Mouse (Mus musculus) heart, adult 2 months (tissue): ENCODE data around the gene Adgrv1. TPM values are rescaled to one million over a fixed set of nuclear protein-coding genes. Genes with fewer than 3 reads are reported as not detected.

Source experiments
- DNase-seq, 2 experiments: peaks; one replicate each; pipeline ENCODE4 v3.0.0; 2021
- H3K27ac ChIP-seq: fragments of 200-600 bp; 2 replicates; pipeline ENCODE4 v1.8.1; 2022
- H3K27me3 ChIP-seq: fragments of 200-500 bp; 2 replicates; pipeline ENCODE4 v1.6.1; 2012; ENCODE audit warnings: mild to moderate bottlenecking, low read length, inconsistent platforms, mixed read lengths; ENCODE audit not compliant: control insufficient read depth, insufficient read depth
- H3K36me3 ChIP-seq: fragments of 200-500 bp; 2 replicates; pipeline ENCODE4 v1.6.1; 2012; ENCODE audit warnings: low read length, inconsistent platforms; ENCODE audit not compliant: control insufficient read depth, insufficient read depth
- H3K4me1 ChIP-seq: fragments of 200-500 bp; 2 replicates; pipeline ENCODE4 v1.6.1; 2011; ENCODE audit warnings: low read length; ENCODE audit not compliant: control insufficient read depth, insufficient read depth
- H3K4me3 ChIP-seq: fragments of 200-600 bp; 2 replicates; pipeline ENCODE4 v1.8.1; 2022
- H3K79me2 ChIP-seq: fragments of 200-500 bp; replicated peaks from 2 replicates; pipeline ENCODE4 v1.6.1; 2012; ENCODE audit warnings: mild to moderate bottlenecking, inconsistent platforms, low read length, moderate library complexity, mixed read lengths; ENCODE audit not compliant: control insufficient read depth, insufficient read depth
- H3K9ac ChIP-seq: fragments of 200-500 bp; 2 replicates; pipeline ENCODE4 v1.6.1; 2012; ENCODE audit warnings: low read depth, mild to moderate bottlenecking, control low read depth, inconsistent platforms, low read length, mixed read lengths
- CTCF ChIP-seq: fragments of 200-600 bp; IDR thresholded peaks from 2 replicates; pipeline ENCODE4 v1.8.1; 2022; ENCODE audit warnings: antibody characterized with exemption, mild to moderate bottlenecking, moderate library complexity
- EP300 ChIP-seq: fragments of 200-500 bp; IDR thresholded peaks from 2 replicates; pipeline ENCODE4 v1.6.1; 2011; ENCODE audit warnings: low read depth, low read length, control low read depth; ENCODE audit not compliant: insufficient read depth
- POLR2A ChIP-seq: fragments of 200-500 bp; IDR thresholded peaks from 2 replicates; pipeline ENCODE4 v1.6.1; 2011; ENCODE audit warnings: mild to moderate bottlenecking, low read depth, low read length, control low read depth; ENCODE audit not compliant: insufficient read depth
- WGBS: fragments of 180-500 bp; shearing (Covaris S2); methylation state at CpG from one replicate; pipeline ENCODE4 v1.1.7; 2018; 5-methylcytosine and 5-hydroxymethylcytosine counted together
- intact Hi-C: fragments of 180-260 bp; cut with DNase I; formaldehyde crosslinking; loops from one replicate; pipeline ENCODE4 v1.15.1; 2025
- polyA plus RNA-seq: library from polyadenylated mRNA; depleted of rRNA; stranded (reverse); fragments of >200 nt; gene quantifications from 2 replicates; pipeline ENCODE4 v1.2.3, GENCODE M21; 2012
- total RNA-seq, 2 experiments: library from RNA; stranded (reverse); gene quantifications; 2 replicates each; pipeline ENCODE4 v1.2.3; 2021

Gene Adgrv1
- total and polyA plus RNA-seq, 3 experiments: 0.18 to 0.30 TPM; not detected in 1

DNA sequence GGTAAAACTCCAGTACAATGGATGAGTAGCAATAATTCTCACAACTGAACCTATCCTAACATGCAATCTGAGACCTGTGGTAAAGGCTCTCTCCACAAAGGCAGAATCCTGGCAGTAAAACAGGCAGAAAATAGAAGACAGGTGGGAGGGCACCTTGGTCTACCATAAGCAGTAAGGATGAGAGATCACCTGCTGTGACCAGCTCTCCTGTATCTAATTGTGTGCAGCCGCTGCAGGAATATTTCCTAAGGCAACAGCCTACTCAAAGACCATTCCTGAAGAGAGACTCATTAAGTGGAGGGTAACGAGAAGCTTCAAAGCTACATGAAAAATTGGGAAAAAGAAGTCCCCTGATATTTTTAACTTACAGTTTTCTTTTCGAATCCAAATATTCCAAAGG is 167.2 kb downstream of the Adgrv1 start:
- no peaks in the 10 kb centered on the region for H3K4me1 ChIP-seq
- DNase-seq: no peak
- intact Hi-C loops: no loop called here
- no peak overlapping the region for H3K4me3 ChIP-seq
- H3K36me3 ChIP-seq: no peaks in the 10 kb centered on the region
- H3K27ac ChIP-seq: no peak overlapping the region
- no peaks in the 10 kb centered on the region for H3K27me3 ChIP-seq
- TF ChIP-seq CTCF: no peak
- no peak for TF ChIP-seq POLR2A
- no peak for TF ChIP-seq EP300
- H3K79me2 ChIP-seq: no peaks in the 10 kb centered on the region
- WGBS: 82% methylated on average over 3 of the region's 3 CpGs
- no peak overlapping the region for H3K9ac ChIP-seq

GRCm38 (mm10) chr13:81449630-81450029 is 183.3 kb downstream of the Adgrv1 start:
- Histone ChIP-seq H3K27ac (no peak overlapping the region), H3K27me3 (no peaks in the 10 kb centered on the region), H3K79me2 (no peaks in the 10 kb centered on the region), H3K4me1 (no peaks in the 10 kb centered on the region), H3K36me3 (no peaks in the 10 kb centered on the region), H3K4me3 (no peak overlapping the region), H3K9ac (no peak overlapping the region)
- 71% methylated on average over 4 of the region's 4 CpGs for WGBS
- no peak for DNase-seq
- intact Hi-C loops: no loop called here
- TF ChIP-seq EP300: no peak
- TF ChIP-seq POLR2A: no peak
- TF ChIP-seq CTCF: no peak

DNA sequence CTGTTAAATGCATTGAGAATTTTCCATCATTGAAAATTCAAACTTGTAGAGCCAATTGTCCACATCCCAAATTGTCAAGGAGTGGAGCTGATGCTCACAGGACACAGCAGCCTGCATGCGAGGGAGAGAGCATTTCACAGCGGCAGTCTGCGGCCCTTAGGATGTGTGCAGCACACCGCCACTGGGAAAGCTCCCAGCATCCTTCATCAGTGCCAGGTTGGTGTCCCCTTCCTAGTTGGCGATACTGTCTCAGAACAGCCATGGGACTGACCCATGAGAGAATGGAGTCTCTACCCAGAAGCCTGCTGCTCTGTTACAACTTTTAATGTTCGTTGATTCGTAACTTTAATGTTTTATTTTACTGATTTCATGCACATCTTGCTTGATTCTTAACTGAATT is 183.8 kb downstream of the Adgrv1 start:
- H3K27me3 ChIP-seq: no peaks in the 10 kb centered on the region
- H3K4me1 ChIP-seq: no peaks in the 10 kb centered on the region
- no peak overlapping the region for H3K27ac ChIP-seq
- H3K9ac ChIP-seq: no peak overlapping the region
- H3K4me3 ChIP-seq: no peak overlapping the region
- H3K36me3 ChIP-seq: no peaks in the 10 kb centered on the region
- intact Hi-C loops: no loop called here
- no peak for DNase-seq
- no peak for TF ChIP-seq POLR2A
- no peak for TF ChIP-seq EP300
- TF ChIP-seq CTCF: no peak
- 87% methylated on average over 7 of the region's 7 CpGs for WGBS
- no peaks in the 10 kb centered on the region for H3K79me2 ChIP-seq

- 0 out of 2 replicates have a peak, but pooled peaks have one; percentile 15 for TF ChIP-seq CTCF
- no peak for TF ChIP-seq POLR2A
- TF ChIP-seq EP300: no peak
- Histone ChIP-seq H3K36me3 (no peaks in the 10 kb centered on the region), H3K79me2 (no peaks in the 10 kb centered on the region), H3K27ac (no peak overlapping the region), H3K27me3 (no peaks in the 10 kb centered on the region), H3K9ac (no peak overlapping the region), H3K4me1 (no peaks in the 10 kb centered on the region), H3K4me3 (no peak overlapping the region)
- DNase-seq: no peak
- 75% methylated on average over 3 of the region's 3 CpGs for WGBS
- intact Hi-C loops: no loop called here
Measured at GRCm38 (mm10) chr13:81441412-81441811, 191.5 kb downstream of the Adgrv1 start.

GRCm38 (mm10) chr13:81439390-81440025 is 193.4 kb downstream of the Adgrv1 start:
- WGBS: 42% methylated on average over 12 of the region's 12 CpGs
- no peaks in the 10 kb centered on the region for H3K79me2 ChIP-seq
- H3K4me3 ChIP-seq: no peak overlapping the region
- TF ChIP-seq POLR2A (no peak), EP300 (0 out of 2 replicates have a peak, but pooled peaks have one; percentile 51), CTCF (peak; percentile 98; the same call in 1 of the 2 replicates)
- no peaks in the 10 kb centered on the region for H3K36me3 ChIP-seq
- H3K27me3 ChIP-seq: no peaks in the 10 kb centered on the region
- no peaks in the 10 kb centered on the region for H3K4me1 ChIP-seq
- intact Hi-C loops: loop anchor here (1.0 to 5.0 kb wide), 2 partner anchors 203 to 322 kb away; no protein-coding TSS in a partner anchor
- no peak overlapping the region for H3K27ac ChIP-seq
- peak; percentile 48 to 77 for DNase-seq
- no peak overlapping the region for H3K9ac ChIP-seq

- intact Hi-C loops: loop anchor here (5.0 kb wide), 1 partner anchor 205 kb away; no protein-coding TSS in a partner anchor
- WGBS: 48% methylated on average over 8 of the region's 8 CpGs
Measured at GRCm38 (mm10) chr13:81437088-81437487, 195.9 kb downstream of the Adgrv1 start.

More at GRCm38 (mm10) chr13:81437088-81437487, 195.9 kb downstream of the Adgrv1 start:
- Histone ChIP-seq H3K9ac (no peak overlapping the region), H3K27me3 (no peaks in the 10 kb centered on the region), H3K4me1 (no peaks in the 10 kb centered on the region), H3K27ac (no peak overlapping the region), H3K4me3 (no peak overlapping the region), H3K79me2 (no peaks in the 10 kb centered on the region), H3K36me3 (no peaks in the 10 kb centered on the region)
- DNase-seq: no peak
- no peak for TF ChIP-seq CTCF
